Mouse (Mus musculus): ENCODE measurements at regions not wholly inside any gene's neighbourhood (a gene's known extent, or its start where the extent isn't known, plus 50 kb on each side); places are given as distances from the start of the nearest gene placed in this dataset.

DNA sequence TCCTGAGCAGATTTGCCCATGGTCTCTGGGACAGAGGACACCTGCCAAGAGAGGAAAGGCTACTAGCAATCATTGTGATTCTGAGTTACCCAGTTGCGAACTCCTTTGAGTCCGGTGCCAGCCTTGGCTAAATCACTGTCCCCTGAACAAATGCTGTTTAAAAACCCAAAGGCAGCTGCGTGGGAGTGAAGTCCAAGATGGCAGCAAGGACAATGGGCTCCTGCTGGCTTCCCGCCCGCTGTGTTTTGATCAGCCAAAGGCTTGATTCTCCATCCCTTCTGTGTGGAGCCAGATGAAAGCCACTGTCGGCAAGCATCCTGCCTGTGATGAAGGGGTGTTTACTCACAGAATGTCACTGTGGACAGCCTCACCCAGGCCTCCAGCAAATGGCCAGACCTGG lies 111.4 kb downstream of the E030025P04Rik start:
- no peak for TF ChIP-seq CTCF (IDR thresholded peaks at IDR 0.05; ENCODE audit: extremely low read depth, insufficient read length, insufficient replicate concordance, low read depth, low read length)
- TF ChIP-seq POLR2A (IDR thresholded peaks at IDR 0.05; ENCODE audit: low read depth, low read length), result no peak
